ENCODE assay signal across 13 mouse cellular contexts in the genomic region with DNA sequence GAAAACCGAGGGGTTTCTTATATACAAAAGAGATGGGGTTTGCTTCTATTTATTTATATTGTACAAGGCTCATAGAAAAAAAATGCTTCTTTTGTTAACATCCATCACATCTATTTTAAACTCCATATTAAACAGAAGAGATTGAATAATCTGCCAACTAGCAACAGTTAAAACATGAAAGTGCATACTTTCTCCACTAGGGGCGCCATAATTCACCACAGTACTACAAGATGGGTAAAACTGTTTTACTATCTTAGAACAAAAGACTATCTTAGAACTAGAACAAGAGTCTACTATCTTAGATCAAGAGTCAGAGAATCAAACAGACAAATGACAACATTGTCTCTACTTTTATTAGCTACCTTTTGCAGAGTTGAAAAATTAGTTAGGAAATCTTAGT.
DNase-seq lines count a peak whose midpoint lies in the region; ATAC-seq lines count a peak whose summit lies in the region.
"Had no signal": no experiment of that assay in that cellular context is flagged by ENCODE, and none has a peak within 500 bp of the region (broad histone marks: within the 10 kb centered on the region; RNA-seq: fewer than 3 reads in every experiment).

No protein-coding gene starts in this region.

- no peak for ATAC-seq in hindbrain, embryonic 11.5 days (ENCODE audit: low FRiP score)
- ATAC-seq: activated CD4-positive, CD25-positive, alpha-beta regulatory T cell, adult 4 months had no signal

- H3K36me3 ChIP-seq in hindbrain, embryonic 11.5 days (ENCODE audit: control insufficient read depth, insufficient read depth, low read length) = no peaks in the 10 kb centered on the region
- H3K36me3 ChIP-seq in hindbrain, embryonic 10.5 days = no peaks in the 10 kb centered on the region
- H3K36me3 ChIP-seq: heart, embryonic 10.5 days had no signal

- no peak overlapping the region for H3K27ac ChIP-seq in hindbrain, embryonic 11.5 days (ENCODE audit: low read depth, low read length)
- H3K27ac ChIP-seq in hindbrain, embryonic 10.5 days = no peak overlapping the region
- H3K27ac ChIP-seq: heart, embryonic 10.5 days had no signal

- H3K4me2 ChIP-seq in hindbrain, embryonic 11.5 days (replicated peaks; ENCODE audit: low read depth, low read length) = no peak overlapping the region

- no peak overlapping the region for H3K9ac ChIP-seq in hindbrain, embryonic 11.5 days (ENCODE audit: low read depth, low read length)

- no peak overlapping the region for H3K4me3 ChIP-seq in hindbrain, embryonic 11.5 days (ENCODE audit: low read depth, low read length)
- no peak overlapping the region for H3K4me3 ChIP-seq in hindbrain, embryonic 10.5 days
- H3K4me3 ChIP-seq: heart, embryonic 10.5 days had no signal

- H3K4me1 ChIP-seq in hindbrain, embryonic 11.5 days (replicated peaks; ENCODE audit: control insufficient read depth, insufficient read depth, low read length) = no peaks in the 10 kb centered on the region
- no peaks in the 10 kb centered on the region for H3K4me1 ChIP-seq in hindbrain, embryonic 10.5 days (replicated peaks)
- H3K4me1 ChIP-seq: heart, embryonic 10.5 days had no signal

- intact Hi-C loops in left cerebral cortex, postnatal 36 days (cut with DNase I) = no loop called here

- H3K9me3 ChIP-seq in hindbrain, embryonic 11.5 days (ENCODE audit: control insufficient read depth, low read length) = no peaks in the 10 kb centered on the region
- H3K9me3 ChIP-seq in hindbrain, embryonic 10.5 days = no peaks in the 10 kb centered on the region
- H3K9me3 ChIP-seq: heart, embryonic 10.5 days had no signal

- H3K27me3 ChIP-seq in hindbrain, embryonic 11.5 days (ENCODE audit: control insufficient read depth, insufficient read depth, low read length) = no peaks in the 10 kb centered on the region
- no peaks in the 10 kb centered on the region for H3K27me3 ChIP-seq in hindbrain, embryonic 10.5 days (ENCODE audit: insufficient read depth, poor library complexity, severe bottlenecking)

- 44% methylated on average over 2 of the region's 2 CpGs for WGBS in hindbrain, embryonic 11.5 days
- 45% methylated on average over 2 of the region's 2 CpGs for WGBS in hindbrain, embryonic 10.5 days

- DNase-seq in hindbrain, embryonic 11.5 days (ENCODE audit: low spot score) = peak; percentile 44
- no peak for DNase-seq in hindbrain, embryonic 10.5 days (ENCODE audit: low spot score)
- DNase-seq in lung, postnatal 10 days = peak; percentile 22
- no peak for DNase-seq in lung, postnatal 25 days (ENCODE audit: low spot score)
- DNase-seq in R1 (ENCODE audit: low read depth, low spot score) = peak; percentile 25
- peak; percentile 43 for DNase-seq in retina, embryonic 14.5 days (ENCODE audit: low spot score)
- no peak for DNase-seq in thymus, postnatal 10 days (ENCODE audit: low spot score in 2 of 2)
- no peak for DNase-seq in left cerebral cortex, postnatal 36 days (ENCODE audit: low spot score in 2 of 2)
- DNase-seq: cerebellum, adult 18-20 months; layer of hippocampus, postnatal 36 days; spleen, adult 18-20 months had no signal

Comparison
In these comparisons a context has a peak if more than half of its experiments do, and no peak if none do; other contexts are left out.
1. DNase-seq: peak in hindbrain, embryonic 11.5 days (single experiment), lung, postnatal 10 days (single experiment), R1 (single experiment) and retina, embryonic 14.5 days (single experiment); none in hindbrain, embryonic 10.5 days (single experiment), lung, postnatal 25 days (single experiment), thymus, postnatal 10 days (0 of 2) and left cerebral cortex, postnatal 36 days (0 of 2).